Mouse (Mus musculus): ENCODE data around the gene Thap12. TPM values are rescaled to one million over a fixed set of nuclear protein-coding genes. Genes with fewer than 3 reads are reported as not detected.

Thap12 gene
- total and polyA plus RNA-seq, 3 experiments, result 28.3 to 79.1 (median 58.2) TPM

GRCm38 (mm10) chr7:98704276-98704675 lies 1.4 kb downstream of the Thap12 start:
- Histone ChIP-seq H3K9me3 (replicated peaks) (no peaks in the 10 kb centered on the region), H3K27me3 (ENCODE audit: insufficient read depth, low read length) (no peaks in the 10 kb centered on the region), H3K4me3 (ENCODE audit: low read depth, low read length) (peak overlapping the region; percentile 93), H3K36me3 (replicated peaks) (peaks cover 27% of the 10 kb centered on the region), H3K4me1 (ENCODE audit: insufficient read depth, low read depth, low read length) (peaks cover 25% of the 10 kb centered on the region)
- TF ChIP-seq CTCF (IDR thresholded peaks at IDR 0.05; ENCODE audit: low read depth, low read length) (no peak), POLR2AphosphoS5 (IDR thresholded peaks at IDR 0.05; ENCODE audit: insufficient replicate concordance, low read depth, low read length) (no peak), TAL1 (conservative IDR thresholded peaks at IDR 0.05; ENCODE audit: low read depth, low read length) (no peak), GATA2 (IDR thresholded peaks at IDR 0.05; ENCODE audit: borderline replicate concordance, low read depth, low read length) (no peak), GATA1 (IDR thresholded peaks at IDR 0.05; ENCODE audit: borderline replicate concordance, low read length) (no peak)
- ATAC-seq (ENCODE audit: extremely low read depth, insufficient number of reproducible peaks, low FRiP score, poor library complexity, severe bottlenecking) (no peak), DNase-seq (ENCODE audit: low spot score) (no peak)

- TF ChIP-seq CTCF (IDR thresholded peaks at IDR 0.05; ENCODE audit: low read depth, low read length) (no peak), GATA2 (IDR thresholded peaks at IDR 0.05; ENCODE audit: borderline replicate concordance, low read depth, low read length) (no peak), TAL1 (conservative IDR thresholded peaks at IDR 0.05; ENCODE audit: low read depth, low read length) (no peak), GATA1 (IDR thresholded peaks at IDR 0.05; ENCODE audit: borderline replicate concordance, low read length) (no peak), POLR2AphosphoS5 (IDR thresholded peaks at IDR 0.05; ENCODE audit: insufficient replicate concordance, low read depth, low read length) (no peak)
- no peaks in the 10 kb centered on the region for H3K9me3 ChIP-seq (replicated peaks)
- peaks cover 12% of the 10 kb centered on the region for H3K4me1 ChIP-seq (ENCODE audit: insufficient read depth, low read depth, low read length)
- DNase-seq (ENCODE audit: low spot score), result no peak
- H3K4me3 ChIP-seq (ENCODE audit: low read depth, low read length), result no peak overlapping the region
- ATAC-seq (ENCODE audit: extremely low read depth, insufficient number of reproducible peaks, low FRiP score, poor library complexity, severe bottlenecking), result no peak
- H3K36me3 ChIP-seq (replicated peaks), result peaks cover 91% of the 10 kb centered on the region
- H3K27me3 ChIP-seq (ENCODE audit: insufficient read depth, low read length), result no peaks in the 10 kb centered on the region
These were observed 10.8 kb downstream of the Thap12 start for GRCm38 (mm10) chr7:98713661-98714060.

GRCm38 (mm10) chr7:98717438-98717837 lies 14.5 kb downstream of the Thap12 start:
- Histone ChIP-seq H3K36me3 (replicated peaks) (peaks cover 69% of the 10 kb centered on the region), H3K27me3 (ENCODE audit: insufficient read depth, low read length) (no peaks in the 10 kb centered on the region), H3K9me3 (replicated peaks) (no peaks in the 10 kb centered on the region), H3K4me3 (ENCODE audit: low read depth, low read length) (no peak overlapping the region), H3K4me1 (ENCODE audit: insufficient read depth, low read depth, low read length) (no peaks in the 10 kb centered on the region)
- no peak for ATAC-seq (ENCODE audit: extremely low read depth, insufficient number of reproducible peaks, low FRiP score, poor library complexity, severe bottlenecking)
- no peak for DNase-seq (ENCODE audit: low spot score)
- TF ChIP-seq CTCF (IDR thresholded peaks at IDR 0.05; ENCODE audit: low read depth, low read length) (no peak), POLR2AphosphoS5 (IDR thresholded peaks at IDR 0.05; ENCODE audit: insufficient replicate concordance, low read depth, low read length) (no peak), GATA1 (IDR thresholded peaks at IDR 0.05; ENCODE audit: borderline replicate concordance, low read length) (no peak), TAL1 (conservative IDR thresholded peaks at IDR 0.05; ENCODE audit: low read depth, low read length) (no peak), GATA2 (IDR thresholded peaks at IDR 0.05; ENCODE audit: borderline replicate concordance, low read depth, low read length) (no peak)

- no peaks in the 10 kb centered on the region for H3K9me3 ChIP-seq (replicated peaks)
- H3K4me3 ChIP-seq (ENCODE audit: low read depth, low read length), result no peak overlapping the region
- no peak for ATAC-seq (ENCODE audit: extremely low read depth, insufficient number of reproducible peaks, low FRiP score, poor library complexity, severe bottlenecking)
- peaks cover 11% of the 10 kb centered on the region for H3K27me3 ChIP-seq (ENCODE audit: insufficient read depth, low read length)
- no peaks in the 10 kb centered on the region for H3K4me1 ChIP-seq (ENCODE audit: insufficient read depth, low read depth, low read length)
- no peak for TF ChIP-seq GATA2 (IDR thresholded peaks at IDR 0.05; ENCODE audit: borderline replicate concordance, low read depth, low read length)
- no peak for TF ChIP-seq POLR2AphosphoS5 (IDR thresholded peaks at IDR 0.05; ENCODE audit: insufficient replicate concordance, low read depth, low read length)
- TF ChIP-seq TAL1 (conservative IDR thresholded peaks at IDR 0.05; ENCODE audit: low read depth, low read length), result no peak
- TF ChIP-seq GATA1 (IDR thresholded peaks at IDR 0.05; ENCODE audit: borderline replicate concordance, low read length), result no peak
- TF ChIP-seq CTCF (IDR thresholded peaks at IDR 0.05; ENCODE audit: low read depth, low read length), result no peak
- no peak for DNase-seq (ENCODE audit: low spot score)
- H3K36me3 ChIP-seq (replicated peaks), result peaks cover 46% of the 10 kb centered on the region
These were observed 16.9 kb downstream of the Thap12 start for GRCm38 (mm10) chr7:98719761-98720160.

GRCm38 (mm10) chr7:98720731-98721130 lies 17.8 kb downstream of the Thap12 start:
- Histone ChIP-seq H3K27me3 (ENCODE audit: insufficient read depth, low read length) (peaks cover 21% of the 10 kb centered on the region), H3K9me3 (replicated peaks) (no peaks in the 10 kb centered on the region), H3K36me3 (replicated peaks) (peaks cover 36% of the 10 kb centered on the region), H3K4me3 (ENCODE audit: low read depth, low read length) (no peak overlapping the region), H3K4me1 (ENCODE audit: insufficient read depth, low read depth, low read length) (no peaks in the 10 kb centered on the region)
- no peak for TF ChIP-seq POLR2AphosphoS5 (IDR thresholded peaks at IDR 0.05; ENCODE audit: insufficient replicate concordance, low read depth, low read length)
- TF ChIP-seq GATA2 (IDR thresholded peaks at IDR 0.05; ENCODE audit: borderline replicate concordance, low read depth, low read length), result no peak
- no peak for TF ChIP-seq CTCF (IDR thresholded peaks at IDR 0.05; ENCODE audit: low read depth, low read length)
- no peak for TF ChIP-seq GATA1 (IDR thresholded peaks at IDR 0.05; ENCODE audit: borderline replicate concordance, low read length)
- TF ChIP-seq TAL1 (conservative IDR thresholded peaks at IDR 0.05; ENCODE audit: low read depth, low read length), result no peak
- DNase-seq (ENCODE audit: low spot score) (no peak), ATAC-seq (ENCODE audit: extremely low read depth, insufficient number of reproducible peaks, low FRiP score, poor library complexity, severe bottlenecking) (no peak)

GRCm38 (mm10) chr7:98721172-98721571 lies 18.3 kb downstream of the Thap12 start:
- ATAC-seq (ENCODE audit: extremely low read depth, insufficient number of reproducible peaks, low FRiP score, poor library complexity, severe bottlenecking), result no peak

More at GRCm38 (mm10) chr7:98721172-98721571, 18.3 kb downstream of the Thap12 start:
- H3K4me1 ChIP-seq (ENCODE audit: insufficient read depth, low read depth, low read length), result no peaks in the 10 kb centered on the region
- DNase-seq (ENCODE audit: low spot score), result no peak
- no peaks in the 10 kb centered on the region for H3K9me3 ChIP-seq (replicated peaks)
- no peak overlapping the region for H3K4me3 ChIP-seq (ENCODE audit: low read depth, low read length)
- peaks cover 25% of the 10 kb centered on the region for H3K27me3 ChIP-seq (ENCODE audit: insufficient read depth, low read length)
- no peak for TF ChIP-seq TAL1 (conservative IDR thresholded peaks at IDR 0.05; ENCODE audit: low read depth, low read length)
- no peak for TF ChIP-seq POLR2AphosphoS5 (IDR thresholded peaks at IDR 0.05; ENCODE audit: insufficient replicate concordance, low read depth, low read length)
- TF ChIP-seq GATA2 (IDR thresholded peaks at IDR 0.05; ENCODE audit: borderline replicate concordance, low read depth, low read length), result no peak
- no peak for TF ChIP-seq GATA1 (IDR thresholded peaks at IDR 0.05; ENCODE audit: borderline replicate concordance, low read length)
- no peak for TF ChIP-seq CTCF (IDR thresholded peaks at IDR 0.05; ENCODE audit: low read depth, low read length)
- peaks cover 32% of the 10 kb centered on the region for H3K36me3 ChIP-seq (replicated peaks)
